Mouse (Mus musculus) gastrocnemius, adult 8-10 months (tissue): ENCODE results near the gene Ppara. TPM values are rescaled to one million over a fixed set of nuclear protein-coding genes. Genes with fewer than 3 reads are reported as not detected.

Experiments used
- DNase-seq, 2 experiments: peaks; one replicate each; pipeline ENCODE4 v3.0.0; 2022; ENCODE audit warnings: low spot score in 2 of 2
- total RNA-seq, 4 experiments: library from RNA; stranded (reverse); gene quantifications; 2 replicates each; pipeline ENCODE4 v1.2.4; 2022

Gene Ppara
- total RNA-seq, 4 experiments from 2014 or later = 10.5 to 19.6 (median 14.7) TPM

DNA sequence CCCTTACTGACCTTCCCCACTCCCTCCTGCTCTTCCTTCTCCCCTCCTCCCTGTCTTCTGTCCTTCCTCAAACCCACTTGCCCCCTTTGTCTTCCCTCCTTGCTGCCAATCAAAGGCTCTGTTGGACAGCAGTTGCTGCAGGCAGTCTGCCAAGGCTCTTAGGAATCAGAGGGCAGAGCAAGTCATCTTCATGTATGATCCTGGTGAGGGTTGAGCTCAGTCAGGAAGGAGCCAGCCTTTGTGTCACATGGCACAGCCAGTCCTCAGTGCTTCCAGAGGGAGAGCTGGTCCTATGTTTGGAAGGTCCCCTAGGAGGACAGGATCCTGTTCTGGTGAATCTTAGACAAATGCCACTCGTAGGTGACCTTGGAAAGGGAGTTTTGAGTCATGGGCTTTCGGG is 68.1 kb downstream of the Ppara start:
- DNase-seq = no peak

GRCm38 (mm10) chr15:85806886-85807285 is 72.1 kb downstream of the Ppara start:
- no peak for DNase-seq

- DNase-seq = no peak
Measured at GRCm38 (mm10) chr15:85807404-85807803, 72.6 kb downstream of the Ppara start.

DNA sequence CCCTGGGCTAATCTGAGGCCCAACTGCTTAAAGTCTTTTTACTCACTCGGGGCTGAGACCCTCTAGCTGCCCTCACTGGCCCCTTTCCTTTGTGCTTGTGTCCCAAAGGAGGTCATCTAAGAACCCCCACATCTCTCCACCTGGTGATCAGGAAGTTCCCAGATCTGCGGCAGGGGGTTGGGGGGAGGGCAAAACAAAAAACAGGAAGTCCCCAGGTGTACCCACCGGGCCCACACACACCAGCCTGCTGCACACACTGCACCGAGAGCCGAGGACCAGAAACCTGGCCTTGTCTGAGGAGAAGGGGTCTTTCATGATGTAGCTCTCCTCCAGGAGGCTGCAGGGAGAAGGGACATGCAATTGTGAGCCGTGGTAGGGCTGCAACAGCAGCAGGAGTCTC is 73.2 kb downstream of the Ppara start:
- DNase-seq = no peak

- DNase-seq = no peak
Measured at GRCm38 (mm10) chr15:85808434-85808833, 73.7 kb downstream of the Ppara start.

DNA sequence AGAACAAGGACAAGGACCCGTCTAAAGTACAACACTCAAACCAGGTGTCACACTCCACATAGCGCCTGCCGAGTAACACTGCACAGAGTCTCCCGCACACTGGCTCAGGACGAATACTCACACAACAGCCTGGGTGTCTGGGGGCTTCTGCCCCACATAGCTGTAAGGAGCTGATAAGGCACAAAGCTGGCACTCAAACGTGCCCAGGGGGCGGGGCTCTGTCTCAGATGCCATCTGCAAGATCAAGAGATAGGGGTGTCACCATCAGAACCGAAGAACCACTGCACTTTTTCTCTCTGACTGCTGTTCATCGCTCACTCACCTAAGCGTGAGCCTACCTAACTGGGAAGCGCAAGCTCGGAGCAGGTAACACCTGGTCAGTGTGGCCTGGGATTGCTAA is 74.3 kb downstream of the Ppara start:
- DNase-seq = no peak

- DNase-seq = no peak
Measured at GRCm38 (mm10) chr15:85810462-85810805, 75.7 kb downstream of the Ppara start.

- DNase-seq = peak; percentile 74 to 84
Measured at GRCm38 (mm10) chr15:85810806-85811521, 76.2 kb downstream of the Ppara start.

GRCm38 (mm10) chr15:85811535-85812277 is 76.9 kb downstream of the Ppara start, which contains the start of gene Cdpf1:
Cdpf1 (minus strand) TSS chr15:85811697.
- peak; percentile 98 for DNase-seq

- DNase-seq = no peak
Measured at GRCm38 (mm10) chr15:85813428-85813827, 78.6 kb downstream of the Ppara start.

- peak in 1 of 2 experiments; percentile 35 for DNase-seq
Measured at GRCm38 (mm10) chr15:85821203-85822010, 86.6 kb downstream of the Ppara start, which contains the start of gene Pkdrej. Pkdrej (minus strand) TSS chr15:85821734.

GRCm38 (mm10) chr15:85822011-85822359 is 87.2 kb downstream of the Ppara start:
- DNase-seq = no peak

- DNase-seq = no peak
Measured at GRCm38 (mm10) chr15:85826676-85827075, 91.9 kb downstream of the Ppara start.

- no peak for DNase-seq
Measured at GRCm38 (mm10) chr15:85828071-85828470, 93.3 kb downstream of the Ppara start.

GRCm38 (mm10) chr15:85829470-85829869 is 94.7 kb downstream of the Ppara start:
- DNase-seq = no peak

- peak; percentile 67 to 82 for DNase-seq
Measured at GRCm38 (mm10) chr15:85831954-85832590, 97.3 kb downstream of the Ppara start, which contains the start of gene Ttc38. Ttc38 (plus strand) TSS chr15:85832306.

DNA sequence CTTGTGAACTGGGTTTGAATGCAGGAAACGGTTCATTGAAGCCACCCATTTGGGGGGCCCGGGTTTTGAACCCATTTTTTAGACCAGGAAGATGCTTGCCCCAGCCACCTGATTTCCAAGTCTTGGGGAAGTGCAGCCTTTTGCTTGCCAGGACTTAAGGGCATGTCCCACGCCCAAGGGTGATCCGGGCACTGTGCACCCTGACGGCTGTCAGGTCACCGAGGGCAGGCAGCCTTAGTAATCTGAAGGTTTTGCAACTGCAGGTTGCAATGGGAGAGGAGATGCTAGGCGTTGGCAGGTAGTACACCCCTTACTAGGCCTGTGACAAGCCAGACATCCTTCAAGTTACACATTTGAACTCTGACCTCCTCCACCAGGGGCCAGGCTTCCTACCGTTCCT is 97.8 kb downstream of the Ppara start:
- DNase-seq = no peak

GRCm38 (mm10) chr15:85835335-85835734 is 100.6 kb downstream of the Ppara start:
- DNase-seq = no peak

- DNase-seq = no peak
Measured at GRCm38 (mm10) chr15:85836887-85837286, 102.1 kb downstream of the Ppara start.

DNA sequence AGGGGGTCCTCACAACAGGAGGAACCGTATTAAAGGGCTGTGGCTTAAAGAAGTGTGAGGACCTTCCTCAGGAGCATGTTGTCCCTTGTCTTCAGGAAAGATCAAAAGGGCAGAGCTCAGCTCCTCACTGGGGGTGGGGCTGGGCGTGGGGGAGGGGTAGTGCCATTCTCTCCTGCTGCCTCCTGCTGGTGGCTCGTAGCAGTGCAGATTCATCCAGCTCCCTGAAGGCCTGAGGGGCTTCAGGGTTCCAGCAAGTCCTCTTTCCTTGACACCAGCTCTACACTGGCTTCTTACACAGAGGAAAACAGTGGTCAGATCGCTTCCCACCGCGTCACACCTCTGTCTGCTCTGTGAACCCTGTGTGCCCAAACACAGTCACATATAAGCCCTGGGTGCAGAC is 106.2 kb downstream of the Ppara start:
- DNase-seq = no peak

- DNase-seq = no peak
Measured at GRCm38 (mm10) chr15:85841796-85842360, 107.1 kb downstream of the Ppara start.
